Mouse (Mus musculus): ENCODE measurements at regions not wholly inside any gene's neighbourhood (a gene's known extent, or its start where the extent isn't known, plus 50 kb on each side); places are given as distances from the start of the nearest gene placed in this dataset.

- WGBS, result 50% methylated on average over 15 of the region's 15 CpGs
- H3K27me3 ChIP-seq (ENCODE audit: poor library complexity, severe bottlenecking), result peaks cover 8% of the 10 kb centered on the region
- no peaks in the 10 kb centered on the region; the same call in 1 of the 2 replicates for H3K9me3 ChIP-seq
- 0 out of 2 replicates have a peak overlapping the region, but pooled peaks have one; percentile 44 for H3K27ac ChIP-seq
- no peaks in the 10 kb centered on the region for H3K36me3 ChIP-seq (replicated peaks)
- peaks cover 32% of the 10 kb centered on the region for H3K4me1 ChIP-seq
- H3K4me3 ChIP-seq, result no peak overlapping the region
- DNase-seq (ENCODE audit: extremely low spot score, low spot score), result no peak
Measured at GRCm38 (mm10) chr11:52648176-52648839, 116.1 kb upstream of the Fstl4 start.

GRCm38 (mm10) chr11:52648849-52649400, 115.5 kb upstream of the Fstl4 start:
- H3K36me3 ChIP-seq (replicated peaks), result no peaks in the 10 kb centered on the region
- H3K27me3 ChIP-seq (ENCODE audit: poor library complexity, severe bottlenecking), result peaks cover 2% of the 10 kb centered on the region; the same call in 1 of the 2 replicates
- H3K9me3 ChIP-seq, result no peaks in the 10 kb centered on the region; the same call in 1 of the 2 replicates
- no peak overlapping the region for H3K27ac ChIP-seq
- H3K4me3 ChIP-seq, result no peak overlapping the region
- 83% methylated on average over 8 of the region's 8 CpGs for WGBS
- H3K4me1 ChIP-seq, result peaks cover 27% of the 10 kb centered on the region
- no peak for DNase-seq (ENCODE audit: extremely low spot score, low spot score)

- no peak overlapping the region for H3K27ac ChIP-seq
- no peaks in the 10 kb centered on the region for H3K36me3 ChIP-seq (replicated peaks)
- WGBS, result 88% methylated on average over 7 of the region's 7 CpGs
- no peaks in the 10 kb centered on the region for H3K4me1 ChIP-seq
- H3K27me3 ChIP-seq (ENCODE audit: poor library complexity, severe bottlenecking), result no peaks in the 10 kb centered on the region
- no peaks in the 10 kb centered on the region; the same call in 1 of the 2 replicates for H3K9me3 ChIP-seq
- no peak for DNase-seq (ENCODE audit: extremely low spot score, low spot score)
- H3K4me3 ChIP-seq, result no peak overlapping the region
Measured at GRCm38 (mm10) chr11:52654640-52655039, 109.8 kb upstream of the Fstl4 start.

- H3K27ac ChIP-seq, result no peak overlapping the region
- H3K27me3 ChIP-seq (ENCODE audit: poor library complexity, severe bottlenecking), result no peaks in the 10 kb centered on the region
- H3K4me3 ChIP-seq, result no peak overlapping the region
- no peak for DNase-seq (ENCODE audit: extremely low spot score, low spot score)
- no peaks in the 10 kb centered on the region; the same call in 1 of the 2 replicates for H3K9me3 ChIP-seq
- WGBS, result 82% methylated on average over 2 of the region's 2 CpGs
- H3K36me3 ChIP-seq (replicated peaks), result no peaks in the 10 kb centered on the region
- peaks cover 1% of the 10 kb centered on the region; the same call in 1 of the 2 replicates for H3K4me1 ChIP-seq
Measured at GRCm38 (mm10) chr11:52655720-52656474, 108.5 kb upstream of the Fstl4 start.

DNA sequence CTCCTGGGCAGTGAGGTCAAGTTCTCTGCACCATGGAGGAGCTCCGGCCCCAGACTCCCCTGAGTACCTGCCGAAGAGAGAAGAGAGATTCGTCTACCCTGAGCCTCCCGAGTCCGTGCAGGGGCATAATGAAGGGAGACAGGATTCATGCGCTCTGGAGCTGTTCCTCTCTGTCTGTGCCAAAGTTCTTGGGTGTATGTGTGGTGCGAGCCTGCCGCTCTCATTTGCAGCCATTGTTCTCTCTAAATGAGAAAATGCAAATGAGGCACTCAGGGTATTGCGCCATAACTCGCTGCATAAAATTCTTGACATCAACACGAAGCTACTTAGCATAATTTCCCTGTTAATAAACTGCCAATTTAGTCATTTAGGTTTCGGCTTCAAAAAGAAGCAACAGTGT, 103.2 kb upstream of the Fstl4 start:
- WGBS, result 78% methylated on average over 12 of the region's 12 CpGs

DNA sequence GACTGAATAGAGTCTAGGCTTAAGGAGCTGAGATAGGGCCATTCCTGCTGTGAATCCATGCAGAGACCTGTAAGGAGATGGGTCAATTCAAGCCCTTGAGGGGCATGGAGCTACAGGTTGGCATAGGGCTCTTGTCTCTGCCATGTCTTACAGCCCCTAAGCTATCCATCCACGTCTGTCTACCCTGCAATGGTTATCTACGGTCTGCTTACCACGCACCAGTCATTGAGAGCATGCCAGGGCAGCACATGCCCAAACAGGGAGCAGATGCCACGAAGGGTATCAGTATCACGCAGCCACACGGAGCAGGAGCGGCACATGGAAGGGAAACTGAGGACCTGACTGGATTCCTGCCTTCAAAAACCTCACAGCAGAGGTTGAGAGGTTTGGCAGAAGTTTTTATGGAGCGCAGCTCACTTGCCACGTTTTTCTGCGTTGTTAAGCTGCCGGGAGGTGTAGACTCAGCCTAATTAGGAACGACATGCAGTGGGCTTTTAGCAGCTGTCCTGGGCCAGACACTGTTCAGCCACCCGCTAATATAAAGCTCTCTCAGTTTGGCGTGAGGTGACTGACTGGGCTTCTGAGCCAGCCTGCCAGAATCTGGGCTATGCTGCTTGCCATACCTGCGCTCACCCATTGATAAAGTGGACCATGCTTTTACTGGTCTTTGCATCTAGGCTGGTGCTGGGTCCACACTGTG, 102.4 kb upstream of the Fstl4 start:
- Histone ChIP-seq H3K27ac (no peak overlapping the region), H3K27me3 (ENCODE audit: poor library complexity, severe bottlenecking) (no peaks in the 10 kb centered on the region), H3K9me3 (no peaks in the 10 kb centered on the region), H3K36me3 (replicated peaks) (no peaks in the 10 kb centered on the region), H3K4me3 (no peak overlapping the region), H3K4me1 (peaks cover 13% of the 10 kb centered on the region; the same call in 1 of the 2 replicates)
- no peak for DNase-seq (ENCODE audit: extremely low spot score, low spot score)
- WGBS, result 83% methylated on average over 15 of the region's 15 CpGs

More for the DNA sequence above, 103.2 kb upstream of the Fstl4 start:
- H3K36me3 ChIP-seq (replicated peaks), result no peaks in the 10 kb centered on the region
- peaks cover 13% of the 10 kb centered on the region; the same call in 1 of the 2 replicates for H3K4me1 ChIP-seq
- H3K27ac ChIP-seq, result no peak overlapping the region
- no peaks in the 10 kb centered on the region for H3K9me3 ChIP-seq
- H3K27me3 ChIP-seq (ENCODE audit: poor library complexity, severe bottlenecking), result no peaks in the 10 kb centered on the region
- DNase-seq (ENCODE audit: extremely low spot score, low spot score), result no peak
- H3K4me3 ChIP-seq, result no peak overlapping the region

- WGBS, result 68% methylated on average over 1 of the region's 1 CpGs
- H3K27ac ChIP-seq, result no peak overlapping the region
- peaks cover 13% of the 10 kb centered on the region; the same call in 1 of the 2 replicates for H3K4me1 ChIP-seq
- no peaks in the 10 kb centered on the region for H3K27me3 ChIP-seq (ENCODE audit: poor library complexity, severe bottlenecking)
- DNase-seq (ENCODE audit: extremely low spot score, low spot score), result no peak
- H3K9me3 ChIP-seq, result peaks cover 6% of the 10 kb centered on the region; the same call in 1 of the 2 replicates
- H3K36me3 ChIP-seq (replicated peaks), result no peaks in the 10 kb centered on the region
- no peak overlapping the region for H3K4me3 ChIP-seq
Measured at GRCm38 (mm10) chr11:52665343-52665742, 99.1 kb upstream of the Fstl4 start.

GRCm38 (mm10) chr11:52675022-52675421, 89.4 kb upstream of the Fstl4 start:
- no peaks in the 10 kb centered on the region for H3K4me1 ChIP-seq
- DNase-seq (ENCODE audit: extremely low spot score, low spot score), result no peak
- no peak overlapping the region for H3K27ac ChIP-seq
- no peaks in the 10 kb centered on the region for H3K27me3 ChIP-seq (ENCODE audit: poor library complexity, severe bottlenecking)
- no peak overlapping the region for H3K4me3 ChIP-seq
- WGBS, result 86% methylated on average over 6 of the region's 6 CpGs
- no peaks in the 10 kb centered on the region for H3K36me3 ChIP-seq (replicated peaks)
- H3K9me3 ChIP-seq, result no peaks in the 10 kb centered on the region

GRCm38 (mm10) chr11:52678259-52678658, 86.2 kb upstream of the Fstl4 start:
- no peak overlapping the region for H3K4me3 ChIP-seq
- H3K36me3 ChIP-seq (replicated peaks), result no peaks in the 10 kb centered on the region
- WGBS, result 89% methylated on average over 4 of the region's 4 CpGs
- no peak overlapping the region for H3K27ac ChIP-seq
- peaks cover 5% of the 10 kb centered on the region; the same call in 1 of the 2 replicates for H3K9me3 ChIP-seq
- no peaks in the 10 kb centered on the region for H3K27me3 ChIP-seq (ENCODE audit: poor library complexity, severe bottlenecking)
- H3K4me1 ChIP-seq, result no peaks in the 10 kb centered on the region
- no peak for DNase-seq (ENCODE audit: extremely low spot score, low spot score)

- Histone ChIP-seq H3K36me3 (replicated peaks) (no peaks in the 10 kb centered on the region), H3K27me3 (ENCODE audit: poor library complexity, severe bottlenecking) (no peaks in the 10 kb centered on the region), H3K9me3 (peaks cover 9% of the 10 kb centered on the region; the same call in 1 of the 2 replicates), H3K4me3 (no peak overlapping the region), H3K27ac (peak overlapping the region; percentile 65), H3K4me1 (peaks cover 15% of the 10 kb centered on the region)
- WGBS, result 58% methylated on average over 2 of the region's 2 CpGs
- peak; percentile 23 for DNase-seq (ENCODE audit: extremely low spot score, low spot score)
Measured at GRCm38 (mm10) chr11:52685436-52685835, 79.0 kb upstream of the Fstl4 start.

- DNase-seq (ENCODE audit: extremely low spot score, low spot score), result no peak
- H3K27me3 ChIP-seq (ENCODE audit: poor library complexity, severe bottlenecking), result no peaks in the 10 kb centered on the region
- no peak overlapping the region for H3K4me3 ChIP-seq
- no peaks in the 10 kb centered on the region for H3K9me3 ChIP-seq
- H3K4me1 ChIP-seq, result peaks cover 8% of the 10 kb centered on the region
- no peak overlapping the region for H3K27ac ChIP-seq
- WGBS, result 78% methylated on average over 3 of the region's 3 CpGs
- H3K36me3 ChIP-seq (replicated peaks), result no peaks in the 10 kb centered on the region
Measured at GRCm38 (mm10) chr11:52692701-52693100, 71.7 kb upstream of the Fstl4 start.

- H3K27ac ChIP-seq, result no peak overlapping the region
- no peak for DNase-seq (ENCODE audit: extremely low spot score, low spot score)
- WGBS, result 92% methylated on average over 10 of the region's 10 CpGs
- H3K27me3 ChIP-seq (ENCODE audit: poor library complexity, severe bottlenecking), result no peaks in the 10 kb centered on the region
- H3K4me1 ChIP-seq, result no peaks in the 10 kb centered on the region
- H3K4me3 ChIP-seq, result no peak overlapping the region
- no peaks in the 10 kb centered on the region for H3K36me3 ChIP-seq (replicated peaks)
- H3K9me3 ChIP-seq, result no peaks in the 10 kb centered on the region
Measured at GRCm38 (mm10) chr11:52701682-52702081, 62.8 kb upstream of the Fstl4 start.

Data from forebrain, embryonic 10.5 days (tissue).